Mouse (Mus musculus) spleen, postnatal 14 days (tissue): ENCODE data around the gene Map4k4.

ENCODE experiments used
- DNase-seq, 2 experiments: peaks; one replicate each; pipeline ENCODE4 v3.0.0; 2021 to 2022; ENCODE audit warnings: low spot score in 2 of 2

Map4k4 gene

DNA sequence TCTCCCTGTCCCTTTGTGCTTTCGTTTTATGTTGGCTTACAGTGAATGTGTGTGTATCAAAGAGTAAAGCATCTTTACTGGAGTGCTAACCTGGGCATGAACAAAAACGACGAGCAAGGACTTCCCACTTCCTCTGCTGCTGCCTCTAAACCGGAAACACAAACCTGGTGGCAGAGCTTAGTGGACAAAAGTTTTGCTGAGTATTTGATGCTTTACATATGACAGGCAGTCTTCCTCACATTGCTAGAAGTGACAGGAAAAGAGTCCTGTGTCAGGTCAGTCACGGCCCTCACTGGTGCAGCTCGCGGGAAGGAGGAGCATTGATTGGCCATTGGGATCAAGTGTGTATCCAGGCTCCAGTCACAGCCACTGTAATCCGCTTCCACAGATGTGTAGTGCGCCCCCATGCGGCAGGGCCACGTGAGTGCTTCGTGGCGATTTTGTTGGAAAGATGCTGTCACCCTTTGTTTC is 35.7 kb downstream of the Map4k4 start:
- peak; percentile 67 to 80 for DNase-seq

DNA sequence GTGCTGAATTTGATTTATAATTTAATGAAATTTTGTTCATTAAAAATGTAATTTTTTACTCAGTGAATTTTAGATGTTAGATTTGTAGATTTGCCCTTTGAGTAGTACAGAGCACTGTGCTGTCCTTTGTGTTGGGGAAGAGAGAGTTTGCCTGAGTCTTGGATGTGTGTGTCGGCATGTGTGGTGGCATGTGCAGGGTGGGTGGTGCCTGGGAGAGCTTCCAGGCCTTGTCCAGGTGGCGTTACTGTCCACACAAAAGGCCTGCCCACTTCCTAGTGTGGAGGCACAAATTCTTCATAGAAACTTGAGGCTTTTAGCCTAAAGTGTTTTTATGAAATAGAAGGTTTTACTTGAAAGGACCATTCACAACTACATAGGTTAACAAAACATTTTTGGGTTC is 36.2 kb downstream of the Map4k4 start:
- no peak for DNase-seq

DNA sequence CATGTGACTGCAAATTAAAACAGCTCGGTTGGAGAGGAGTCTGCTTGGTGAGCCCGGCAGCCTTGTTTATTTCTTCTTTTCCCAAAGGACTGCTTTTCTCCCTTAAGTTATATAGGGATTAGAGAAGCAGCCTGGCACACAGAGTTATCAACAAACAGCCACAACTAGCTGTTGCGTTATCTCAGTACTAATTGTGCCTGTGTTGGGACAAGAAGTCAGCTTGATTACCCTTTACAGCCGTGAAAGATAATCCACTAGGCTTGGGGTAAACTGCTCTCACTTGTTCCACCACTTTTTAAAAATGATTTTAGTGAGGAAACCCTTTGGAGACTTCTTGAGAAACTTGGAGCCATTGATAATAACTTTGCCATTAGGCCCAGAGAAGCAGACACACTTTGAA is 36.9 kb downstream of the Map4k4 start:
- DNase-seq = no peak

DNA sequence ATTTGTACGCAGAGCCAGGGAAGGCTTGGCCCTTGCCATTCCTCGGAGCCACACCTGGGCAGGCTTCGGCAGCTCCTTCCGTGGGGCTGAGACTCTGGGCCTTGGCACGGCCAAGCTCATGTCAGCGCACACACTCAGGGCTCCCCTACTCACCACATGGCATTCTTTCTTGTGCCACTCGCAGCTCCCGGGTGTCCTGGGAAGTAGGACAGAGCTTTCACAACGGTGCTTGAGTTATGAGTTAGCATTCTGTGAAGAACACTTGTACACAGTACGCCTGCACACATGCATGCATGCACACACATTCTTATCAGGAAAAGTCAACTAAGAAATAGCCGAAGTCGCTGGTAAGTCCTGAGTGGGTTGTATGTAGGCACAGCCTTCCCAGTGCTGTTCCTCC is 38.7 kb downstream of the Map4k4 start:
- no peak for DNase-seq

DNA sequence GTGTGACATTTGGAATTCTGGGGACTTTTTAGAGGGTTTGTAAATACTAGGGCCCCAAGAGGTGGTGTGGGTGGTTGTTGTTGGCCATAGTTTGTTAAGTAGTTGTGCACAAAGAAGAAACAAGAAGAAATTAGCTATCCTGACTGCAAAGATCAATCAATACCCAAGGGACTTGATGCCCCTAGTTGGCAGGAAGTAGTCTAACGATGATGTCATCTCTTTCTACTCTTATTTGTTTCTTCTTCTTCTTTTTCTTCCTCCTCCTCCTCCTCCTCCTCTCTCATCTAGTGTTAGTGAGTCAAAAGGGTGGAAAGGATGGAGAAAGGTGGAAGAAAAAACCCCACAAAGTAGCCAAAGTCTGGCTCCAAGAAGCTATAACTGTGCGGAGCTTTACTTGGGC is 39.6 kb downstream of the Map4k4 start:
- no peak for DNase-seq

DNA sequence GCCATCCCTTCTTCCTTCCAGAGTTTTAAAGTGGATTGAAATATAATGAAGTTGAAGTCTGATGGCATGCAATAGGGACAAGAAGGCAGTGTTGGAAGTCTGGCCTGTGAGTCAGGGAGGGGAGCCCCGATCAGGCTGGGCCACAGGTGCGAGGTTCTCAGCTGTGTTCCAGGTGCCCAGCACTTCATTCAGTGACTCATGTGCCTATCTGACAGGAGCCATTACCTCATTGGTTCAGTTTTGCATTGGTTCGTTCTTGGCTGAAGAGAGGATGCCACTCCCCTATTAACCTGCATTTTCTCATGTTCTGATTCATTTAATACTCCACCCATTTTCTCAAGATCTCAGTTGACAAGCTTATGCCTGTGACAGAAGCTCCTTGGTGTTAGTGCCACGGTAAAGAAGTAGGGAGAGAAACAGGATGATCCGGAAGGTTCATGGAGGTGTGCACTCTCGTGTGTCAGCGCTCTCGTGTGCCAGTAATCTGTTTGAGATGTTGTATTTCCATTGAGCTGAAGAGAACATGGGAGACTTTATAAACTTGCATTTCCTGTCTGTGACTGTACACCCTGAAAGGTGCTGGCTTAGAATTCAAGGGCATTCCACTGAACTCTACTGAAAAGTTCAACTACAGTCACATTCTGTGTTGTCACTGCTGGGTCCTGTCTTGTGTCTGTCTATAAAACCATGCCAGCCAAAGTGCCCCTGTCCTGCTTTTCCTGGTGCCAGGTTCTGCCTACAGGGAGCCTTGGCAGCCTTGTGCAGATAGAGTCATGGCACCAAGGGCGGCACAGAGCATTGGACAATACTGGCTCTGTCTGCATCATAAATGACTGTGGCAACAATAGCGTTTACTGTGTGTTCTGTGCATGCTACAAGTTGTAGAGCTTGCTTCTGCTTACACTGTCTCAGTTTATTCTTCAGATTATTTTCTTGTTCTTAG is 40.8 kb downstream of the Map4k4 start:
- DNase-seq = no peak

DNA sequence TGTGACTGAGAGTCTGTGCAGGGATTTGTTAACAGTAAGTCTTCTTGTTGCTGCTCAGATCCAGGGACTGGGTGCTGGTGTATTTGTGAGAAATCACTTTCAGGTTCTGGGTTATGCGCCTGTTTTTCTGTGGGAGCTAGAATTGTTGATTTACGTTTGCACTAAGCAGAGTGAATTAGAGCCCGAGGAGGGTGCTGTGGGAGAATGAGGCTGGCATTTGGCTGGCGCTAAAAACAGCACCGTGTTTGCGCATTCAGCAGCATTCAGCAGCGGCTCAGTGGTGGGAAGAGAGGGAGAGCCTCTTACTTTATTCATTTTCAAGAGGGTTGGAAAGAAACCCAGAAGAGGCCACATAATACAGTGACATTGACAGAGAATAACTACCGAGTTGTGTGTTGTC is 42.2 kb downstream of the Map4k4 start:
- DNase-seq = no peak

DNA sequence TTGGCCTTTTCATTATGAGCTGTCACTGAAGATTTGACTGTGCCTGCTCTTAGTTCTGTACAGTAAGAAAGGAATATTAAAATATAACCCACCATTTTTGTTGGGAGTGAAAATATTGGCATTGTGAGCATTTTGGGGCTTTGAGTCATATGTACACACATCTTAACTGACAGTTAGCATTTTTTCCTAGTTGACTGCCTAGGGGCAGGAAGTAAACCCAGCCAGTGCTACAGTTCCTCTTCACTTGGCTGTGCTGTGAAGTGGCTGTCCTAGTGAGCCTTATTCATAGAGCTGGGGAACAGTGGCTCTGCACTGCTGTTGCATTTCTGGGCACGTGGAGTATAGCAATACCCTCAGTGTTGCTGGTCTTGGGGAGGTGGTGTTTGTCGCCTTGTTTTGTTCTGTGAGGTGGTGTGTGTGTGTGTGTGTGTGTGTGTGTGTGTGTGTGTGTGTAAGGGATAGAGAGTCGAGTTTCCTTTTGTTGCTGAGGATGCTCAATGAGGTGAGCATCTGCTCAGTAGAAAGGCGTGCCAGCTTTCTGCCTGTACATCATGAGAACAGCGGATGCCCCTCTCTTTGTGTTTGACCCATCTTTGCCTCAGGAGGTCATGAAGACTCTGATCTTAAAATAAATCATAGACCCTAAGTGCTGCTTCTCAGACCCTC is 43.7 kb downstream of the Map4k4 start:
- no peak for DNase-seq

DNA sequence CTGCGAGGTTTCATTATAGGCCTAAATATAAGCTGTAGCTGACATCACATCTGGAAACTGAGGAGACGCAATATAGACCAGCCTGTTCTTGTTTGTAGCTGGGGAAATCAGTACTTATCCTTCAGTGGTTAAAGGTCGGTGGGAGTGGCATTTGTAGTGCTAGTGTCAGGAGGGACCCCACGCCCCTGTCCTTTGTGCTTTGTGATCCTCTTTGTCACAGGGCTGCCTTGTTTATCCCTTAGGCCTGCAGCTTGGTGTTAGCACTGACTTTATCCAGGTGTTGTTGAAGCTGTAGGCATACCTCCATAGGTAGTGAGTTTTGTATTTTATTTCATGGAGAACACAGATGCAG is 44.2 kb downstream of the Map4k4 start:
- DNase-seq = no peak

DNA sequence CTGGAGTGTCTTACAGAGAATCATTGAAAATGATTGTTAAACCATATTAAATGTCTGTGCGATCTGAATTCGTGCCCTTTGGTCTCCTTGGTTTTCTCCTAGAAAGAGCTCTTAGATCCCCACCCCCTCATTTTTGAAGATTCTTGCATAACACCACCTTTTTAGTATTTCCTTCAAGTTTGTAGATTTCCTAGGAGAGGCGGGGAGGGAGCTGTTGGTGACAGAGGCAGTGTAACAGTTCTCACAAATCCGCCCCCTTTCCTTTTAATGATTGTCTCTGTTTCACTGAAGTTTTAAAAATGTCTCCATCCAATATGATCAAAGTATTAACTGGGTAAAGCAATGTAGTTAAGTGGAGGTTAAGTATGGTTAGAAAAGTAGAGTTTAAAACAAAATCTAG is 45.7 kb downstream of the Map4k4 start:
- DNase-seq = no peak

DNA sequence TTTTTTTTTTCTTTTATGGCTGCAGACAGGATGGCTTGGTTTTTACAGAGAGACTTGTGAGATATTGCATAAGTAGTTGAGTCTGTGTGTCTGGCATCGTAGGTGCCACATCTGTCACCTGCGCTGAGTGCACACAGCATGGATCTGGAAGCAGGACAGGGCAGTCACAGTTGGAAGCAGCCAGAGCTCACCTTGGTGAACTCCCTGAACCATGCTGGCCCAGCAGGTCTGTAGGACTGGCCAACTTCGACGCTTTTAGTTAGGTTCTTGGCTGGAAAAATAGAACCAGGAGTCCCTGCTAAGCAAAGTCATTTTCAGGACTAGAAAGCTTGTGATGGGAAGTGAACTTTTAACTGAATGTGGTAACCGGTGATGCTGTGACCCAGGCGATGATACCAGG is 46.5 kb downstream of the Map4k4 start:
- no peak for DNase-seq

DNA sequence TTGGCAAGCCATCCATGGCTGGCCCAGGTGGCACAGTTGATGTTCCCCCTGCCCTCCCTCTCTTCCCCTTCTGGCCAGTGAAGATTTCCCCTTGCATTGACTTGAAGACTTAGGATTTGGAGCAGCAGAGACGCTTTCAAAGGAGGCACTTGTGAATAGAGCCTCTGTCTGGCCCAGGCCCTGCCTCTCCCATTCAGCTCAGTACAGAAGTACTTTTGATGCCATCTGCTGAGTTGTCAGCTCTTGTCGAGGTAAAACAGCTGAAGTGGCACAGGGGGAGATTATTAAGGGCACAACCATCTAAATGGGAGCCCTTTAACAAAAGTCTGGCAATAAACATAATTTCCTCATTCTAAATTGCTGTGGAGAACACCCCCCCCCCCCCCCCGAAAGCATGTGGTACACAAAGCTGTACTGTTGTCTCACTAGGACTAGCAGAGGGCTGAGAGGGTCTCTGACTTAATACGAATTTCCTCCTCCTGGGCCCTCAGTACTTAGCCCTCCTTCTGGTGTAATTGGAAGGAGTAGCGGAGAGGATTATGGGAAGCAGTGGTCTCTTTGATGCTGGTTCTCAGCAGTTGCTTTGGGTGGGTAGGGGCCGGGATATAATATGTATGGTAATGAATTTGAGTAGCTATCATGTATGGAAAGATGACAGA is 47.1 kb downstream of the Map4k4 start:
- no peak for DNase-seq

DNA sequence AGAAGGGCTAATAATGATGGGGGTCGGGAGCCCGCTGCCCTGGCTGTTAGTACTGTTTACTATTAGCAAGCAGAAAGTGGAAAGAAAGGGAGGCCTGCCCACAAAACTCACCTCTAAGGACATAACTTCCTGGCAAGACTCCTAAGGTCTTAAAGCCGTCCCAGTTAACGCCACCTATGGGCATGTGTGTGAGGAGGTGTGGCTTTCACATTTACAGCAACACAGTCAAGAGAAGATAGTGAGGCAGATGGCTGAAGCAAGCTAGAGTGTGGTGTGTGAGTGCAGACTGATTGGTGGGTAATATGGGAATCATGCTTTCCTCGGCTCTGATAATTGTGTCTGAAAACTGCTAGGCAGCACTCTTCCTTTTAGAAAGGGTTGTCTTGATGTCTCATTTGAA is 48.5 kb downstream of the Map4k4 start:
- DNase-seq = no peak

DNA sequence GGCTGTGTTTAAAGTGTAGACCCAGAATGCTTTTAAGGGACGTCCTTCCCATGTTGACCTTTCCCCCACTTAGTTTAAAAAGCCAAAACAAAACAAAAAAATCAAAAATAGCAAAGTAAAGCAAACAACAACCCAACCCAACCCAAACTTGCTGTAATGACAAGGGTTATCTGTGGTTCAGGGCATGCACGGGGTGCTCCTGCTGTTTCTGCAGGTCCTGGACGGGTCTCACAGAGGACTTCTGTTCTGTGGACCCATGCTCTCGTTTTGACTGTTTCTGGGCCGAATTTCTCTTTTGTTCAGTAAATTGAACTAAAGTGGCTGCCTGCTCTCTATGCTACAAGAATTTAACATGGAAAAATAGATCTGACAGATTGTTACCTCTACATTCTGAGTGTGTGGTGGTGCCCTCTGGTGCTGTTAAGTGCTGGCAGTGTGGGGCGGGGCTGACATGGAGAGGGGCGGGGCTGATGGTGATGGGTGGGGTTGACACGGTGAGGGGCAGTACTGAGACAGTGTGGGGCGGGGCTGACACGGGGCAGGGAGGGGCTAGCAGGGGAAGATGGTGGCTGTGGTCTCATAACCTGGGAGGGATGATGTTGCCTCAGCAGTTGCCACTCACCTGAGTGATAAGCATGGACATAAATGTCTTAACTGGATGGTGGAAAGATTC is 49.2 kb downstream of the Map4k4 start:
- DNase-seq = peak; percentile 25 to 26

DNA sequence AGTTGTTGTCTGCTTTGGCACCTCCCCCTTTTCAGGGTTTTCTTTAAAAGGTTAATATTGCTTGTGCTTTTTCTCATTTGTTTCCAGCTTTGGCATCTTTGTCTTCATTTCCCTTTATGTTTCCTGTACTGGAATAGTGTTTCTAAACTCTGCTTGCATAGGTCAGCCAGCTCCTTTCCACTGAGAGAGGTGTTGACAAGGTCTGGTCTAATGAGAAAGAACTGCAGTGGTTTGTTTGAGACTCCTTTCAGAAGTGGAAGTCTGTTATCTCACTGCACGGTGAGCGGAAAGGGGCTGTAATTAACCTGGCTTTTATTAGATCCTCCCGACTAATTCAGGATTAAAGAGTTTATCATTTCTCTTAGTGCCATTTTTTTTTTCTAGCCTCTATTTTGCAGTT is 49.9 kb downstream of the Map4k4 start:
- DNase-seq = no peak

DNA sequence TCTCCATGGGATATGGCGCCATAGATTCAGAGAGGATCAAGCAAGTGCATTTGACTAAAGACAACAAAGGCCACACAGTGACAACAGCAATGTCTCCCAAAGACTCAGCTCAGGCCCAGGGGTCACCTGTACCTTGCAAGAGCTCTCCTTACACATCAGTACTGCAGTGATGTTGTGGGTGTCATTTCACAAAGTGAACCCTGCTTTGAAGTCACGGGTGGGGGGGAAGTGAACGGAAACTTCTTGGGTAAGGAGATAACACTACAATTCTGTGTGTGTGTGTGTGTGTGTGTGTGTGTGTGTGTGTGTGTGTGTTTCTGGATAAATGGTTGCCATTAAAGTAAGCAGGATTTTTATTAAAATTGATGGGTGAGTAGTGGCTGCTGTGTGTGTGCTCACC is 53.9 kb downstream of the Map4k4 start:
- no peak for DNase-seq

DNA sequence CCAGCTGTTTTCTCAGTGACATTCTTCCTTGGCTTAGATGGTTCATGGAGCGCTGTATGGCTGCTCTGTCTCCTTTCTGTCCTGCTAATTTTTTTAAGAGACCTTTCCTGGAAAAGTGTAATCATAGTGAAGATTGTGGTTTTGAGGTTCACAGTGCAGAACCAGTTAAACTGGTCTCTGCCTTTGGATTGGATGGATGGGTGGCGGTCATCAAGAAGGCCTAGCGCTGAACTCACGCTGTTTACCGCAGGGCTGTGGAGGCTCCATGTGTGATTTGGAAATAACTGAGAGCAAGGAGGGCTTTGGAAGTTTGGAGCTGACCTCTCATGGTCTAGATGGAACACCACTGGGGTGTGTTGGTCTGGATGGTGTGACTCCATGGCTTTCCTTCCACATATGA is 56.0 kb downstream of the Map4k4 start:
- no peak for DNase-seq

DNA sequence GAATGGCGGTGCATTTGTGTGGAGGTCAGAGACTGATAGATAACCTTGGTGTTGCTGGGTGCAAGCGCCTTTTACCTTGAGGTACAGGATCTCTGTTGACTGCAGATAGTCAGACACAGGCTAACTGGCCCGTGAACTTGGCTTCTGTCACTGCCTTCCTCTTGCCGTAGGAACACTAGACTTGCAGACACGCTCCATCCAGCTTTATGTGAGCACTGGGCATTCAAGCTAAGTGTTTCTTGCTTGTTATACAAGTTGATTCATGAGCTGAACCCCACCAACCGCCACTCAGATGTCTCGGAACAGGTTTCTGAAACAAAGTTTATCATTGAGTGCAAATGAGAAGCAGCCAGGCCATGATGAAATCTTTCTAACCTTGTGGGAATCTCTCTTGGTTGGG is 57.3 kb downstream of the Map4k4 start:
- no peak for DNase-seq

DNA sequence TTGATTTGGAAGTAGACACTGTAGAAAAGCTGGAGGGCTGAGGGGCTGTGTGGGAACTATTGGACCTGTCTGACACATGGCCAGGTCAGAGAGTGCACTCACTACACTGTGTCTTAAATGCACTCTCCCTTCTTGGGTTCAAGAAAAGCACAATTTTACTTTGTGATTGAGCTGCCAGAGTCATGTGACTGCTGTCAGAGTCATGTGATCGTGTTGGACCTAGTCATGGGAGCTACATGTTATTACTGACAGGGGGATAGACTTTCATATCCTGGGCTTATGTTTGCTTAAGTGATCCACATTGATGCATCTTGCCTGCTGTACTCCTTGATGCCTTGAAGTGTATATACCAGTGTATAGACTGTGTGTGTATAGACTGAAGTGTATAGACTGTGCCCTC is 59.9 kb downstream of the Map4k4 start:
- DNase-seq = no peak

DNA sequence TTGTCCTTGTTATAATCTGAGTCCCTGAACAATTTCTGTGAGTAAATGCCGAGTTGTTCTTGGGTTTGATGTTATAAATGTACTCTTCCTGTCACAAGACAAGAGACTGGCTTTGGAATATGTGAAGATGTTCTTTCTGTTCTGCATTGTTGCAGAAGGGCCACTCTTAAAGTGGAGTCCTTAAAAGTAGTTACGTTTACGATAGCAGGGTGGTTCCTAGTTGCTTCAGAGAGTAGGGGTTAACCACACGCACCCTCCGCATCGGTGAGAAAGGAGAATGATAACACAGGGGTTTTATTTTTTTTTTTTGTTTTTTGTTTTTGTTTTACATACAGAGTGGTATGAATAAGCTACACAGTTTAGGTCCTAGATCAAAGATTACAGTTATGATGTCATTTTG is 60.4 kb downstream of the Map4k4 start:
- DNase-seq = no peak

DNA sequence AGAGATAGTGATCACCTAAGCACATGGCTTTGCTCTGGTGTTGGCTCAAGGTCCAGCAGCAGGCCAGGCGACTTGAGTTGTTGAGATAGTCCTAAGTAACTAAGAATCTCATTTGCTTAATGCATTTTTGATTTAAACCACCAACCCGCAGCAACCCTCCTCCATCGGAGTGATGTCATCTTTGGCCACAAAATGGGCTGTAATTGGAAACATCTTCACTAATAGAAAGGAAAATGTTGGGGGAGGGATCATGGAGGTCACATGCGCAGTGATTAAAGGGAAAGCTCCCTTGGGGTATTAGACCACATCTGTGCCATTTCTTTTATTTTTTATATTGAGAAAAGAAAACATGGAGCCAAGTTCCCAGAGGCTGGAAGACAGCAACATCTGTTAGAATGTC is 61.6 kb downstream of the Map4k4 start:
- no peak for DNase-seq

DNA sequence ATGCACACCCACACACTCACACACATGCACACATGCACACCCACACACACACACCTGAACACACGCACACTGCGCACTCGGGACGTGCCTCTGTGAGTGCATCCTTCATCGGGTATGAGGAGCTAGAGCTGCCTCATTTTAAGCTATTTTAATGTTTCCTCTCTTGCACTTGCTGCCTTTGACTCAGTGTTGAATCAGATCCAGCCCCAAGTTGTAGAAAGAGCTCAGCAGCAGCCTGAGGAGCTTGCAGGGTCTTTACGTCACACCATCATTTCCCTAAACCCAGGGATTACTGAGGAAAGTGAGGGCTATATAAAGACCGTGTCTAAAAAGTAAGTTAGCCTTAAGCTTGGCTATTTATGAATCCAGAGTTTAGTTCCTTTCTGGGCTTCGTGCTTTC is 62.1 kb downstream of the Map4k4 start:
- no peak for DNase-seq
